Mouse (Mus musculus) cerebellum, adult 2 months (tissue): Measurements from ENCODE around the gene Ireb2.

ENCODE experiments used
- CTCF ChIP-seq: fragments of 200-500 bp; IDR thresholded peaks from 2 replicates; pipeline ENCODE4 v1.5.1; 2011; ENCODE audit warnings: low read depth, mild to moderate bottlenecking, control low read depth, low read length, moderate library complexity, borderline replicate concordance; ENCODE audit not compliant: insufficient read depth
- POLR2A ChIP-seq: fragments of 200-500 bp; IDR thresholded peaks from 2 replicates; pipeline ENCODE4 v1.6.1; 2011; ENCODE audit warnings: low read length, control low read depth, borderline replicate concordance; ENCODE audit not compliant: insufficient read depth

DNA sequence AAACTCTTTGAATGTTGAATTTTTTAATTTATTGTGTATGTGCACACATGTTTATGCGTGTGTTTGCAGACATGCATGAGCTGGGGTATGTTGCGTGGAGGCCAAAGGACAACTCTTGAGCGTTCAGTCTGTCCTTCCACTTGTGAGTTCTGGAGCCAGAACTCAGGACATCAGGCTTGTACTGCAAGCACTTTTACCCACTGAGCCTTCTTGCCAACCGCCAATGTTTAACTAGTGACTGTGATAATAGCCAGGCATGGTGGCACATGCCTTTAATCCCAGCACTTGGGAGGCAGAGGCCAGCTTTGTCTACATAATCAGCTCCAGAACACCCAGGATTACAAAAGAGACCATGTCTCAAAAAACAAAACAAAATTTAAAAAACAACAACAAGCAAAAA lies 78.5 kb downstream of the Ireb2 start:
- no peak for TF ChIP-seq CTCF
- no peak for TF ChIP-seq POLR2A
